Mouse (Mus musculus) forebrain, embryonic 14.5 days (tissue): ENCODE measurements at regions not wholly inside any gene's neighbourhood (a gene's known extent, or its start where the extent isn't known, plus 50 kb on each side); places are given as distances from the start of the nearest gene placed in this dataset.

Experiments
- ATAC-seq: fragments of 200-750 bp; cut with Nextera tagmentation; 2 replicates; pipeline ENCODE4 v1.8.0; 2017; ENCODE audit warnings: mild to moderate bottlenecking, moderate library complexity
- DNase-seq: peaks from one replicate; pipeline ENCODE4 v3.0.0-alpha.2; 2015; ENCODE audit warnings: low spot score
- H3K27ac ChIP-seq: fragments of 300-500 bp; sonication (generic); 2 replicates; pipeline ENCODE4 v1.5.1; 2014; ENCODE audit warnings: low read depth, mild to moderate bottlenecking, control low read depth, low read length, moderate library complexity
- H3K27me3 ChIP-seq: fragments of 300-500 bp; sonication (generic); replicated peaks from 2 replicates; pipeline ENCODE4 v1.6.1; 2014; ENCODE audit warnings: low read length, control low read depth, mixed read lengths; ENCODE audit not compliant: control insufficient read depth, insufficient read depth
- H3K36me3 ChIP-seq: fragments of 300-500 bp; sonication (generic); 2 replicates; pipeline ENCODE4 v1.6.1; 2014; ENCODE audit warnings: low read length, control low read depth; ENCODE audit not compliant: control insufficient read depth, insufficient read depth
- H3K4me1 ChIP-seq: fragments of 300-500 bp; sonication (generic); 2 replicates; pipeline ENCODE4 v1.6.1; 2014; ENCODE audit warnings: antibody characterized with exemption, low read length, control low read depth; ENCODE audit not compliant: control insufficient read depth, insufficient read depth
- H3K4me2 ChIP-seq: fragments of 300-500 bp; sonication (generic); 2 replicates; pipeline ENCODE4 v1.6.1; 2014; ENCODE audit warnings: mild to moderate bottlenecking, control low read depth, low read length
- H3K4me3 ChIP-seq: fragments of 300-500 bp; sonication (generic); 2 replicates; pipeline ENCODE4 v1.5.1; 2014; ENCODE audit warnings: low read depth, low read length, control low read depth
- H3K9ac ChIP-seq: fragments of 300-500 bp; sonication (generic); 2 replicates; pipeline ENCODE4 v1.6.1; 2014; ENCODE audit warnings: mild to moderate bottlenecking, low read length, control low read depth, moderate library complexity
- H3K9me3 ChIP-seq: fragments of 300-500 bp; sonication (generic); replicated peaks from 2 replicates; pipeline ENCODE4 v1.6.1; 2016; ENCODE audit warnings: low read length, control low read depth, mixed read lengths; ENCODE audit not compliant: control insufficient read depth
- WGBS: fragments of 180-500 bp; shearing (Covaris S2); extraction: QIAGEN DNeasy Blood & Tissue Kit; methylation state at CpG from one replicate; pipeline ENCODE4 v1.1.7; 2014; 5-methylcytosine and 5-hydroxymethylcytosine counted together

DNA sequence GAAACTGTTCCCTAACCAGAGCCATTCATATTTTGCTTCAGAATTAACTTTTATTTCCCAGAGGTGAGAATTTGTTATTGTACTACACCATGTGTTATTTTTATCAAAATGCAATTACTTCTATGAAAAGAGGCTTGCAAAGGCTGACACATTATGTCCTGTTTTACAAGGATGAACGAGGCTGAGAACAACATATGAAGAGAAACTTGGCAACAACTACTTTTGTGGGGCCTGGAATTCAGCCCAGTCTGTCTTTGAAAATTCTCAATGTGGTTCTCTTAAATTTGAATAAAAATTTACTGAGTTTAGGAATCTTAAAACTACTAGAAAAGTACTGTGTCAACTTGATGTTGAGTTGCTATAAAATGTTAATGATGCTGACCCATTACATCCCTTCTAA lies 85.6 kb upstream of the Galntl6 start:
- no peaks in the 10 kb centered on the region for H3K9me3 ChIP-seq
- no peak overlapping the region for H3K4me2 ChIP-seq
- no peaks in the 10 kb centered on the region for H3K27me3 ChIP-seq
- no peaks in the 10 kb centered on the region for H3K4me1 ChIP-seq
- no peak overlapping the region for H3K9ac ChIP-seq
- no peak overlapping the region for H3K27ac ChIP-seq
- 21% methylated on average over 1 of the region's 1 CpGs for WGBS
- H3K4me3 ChIP-seq: no peak overlapping the region
- ATAC-seq: no peak
- DNase-seq: peak; percentile 39
- no peaks in the 10 kb centered on the region for H3K36me3 ChIP-seq
